Mouse (Mus musculus) CH12.LX (cell line): ENCODE measurements around the gene Gm12185.

ENCODE experiments used
- CTCF ChIP-seq, 2 experiments: IDR thresholded peaks in 1 of 2; conservative IDR thresholded peaks in 1 of 2; 2 replicates each; pipeline ENCODE4 v1.5.1; 2011 to 2012; ENCODE audit warnings: low read depth in 2 of 2, low read length in 2 of 2, improper control_type of control experiment in 1 of 2, inconsistent platforms in 1 of 2, mild to moderate bottlenecking in 1 of 2, moderate library complexity in 1 of 2
- MAX ChIP-seq: IDR thresholded peaks from 2 replicates; pipeline ENCODE4 v1.6.1; 2011; ENCODE audit warnings: low read length, improper control_type of control experiment
- MXI1 ChIP-seq: IDR thresholded peaks from 2 replicates; pipeline ENCODE4 v1.6.1; 2011; ENCODE audit warnings: mild to moderate bottlenecking, low read depth, low read length, improper control_type of control experiment
- NRF1 ChIP-seq: IDR thresholded peaks from 2 replicates; pipeline ENCODE4 v1.6.1; 2014; ENCODE audit warnings: low read depth, mild to moderate bottlenecking, inconsistent platforms, low read length, improper control_type of control experiment, moderate library complexity
- POLR2A ChIP-seq: IDR thresholded peaks from 2 replicates; pipeline ENCODE4 v1.6.1; 2011; ENCODE audit warnings: low read depth, mild to moderate bottlenecking, improper control_type of control experiment, low read length
- POLR2AphosphoS2 ChIP-seq: IDR thresholded peaks from 2 replicates; pipeline ENCODE4 v1.6.1; 2011; ENCODE audit warnings: low read depth, low read length, improper control_type of control experiment
- RAD21 ChIP-seq: IDR thresholded peaks from 2 replicates; pipeline ENCODE4 v1.6.1; 2011; ENCODE audit warnings: low read depth, mild to moderate bottlenecking, low read length, improper control_type of control experiment, moderate library complexity
- TBP ChIP-seq: conservative IDR thresholded peaks from 2 replicates; pipeline ENCODE4 v1.6.1; 2011; ENCODE audit warnings: low read depth, low read length, improper control_type of control experiment
- ZKSCAN1 ChIP-seq: IDR thresholded peaks from 2 replicates; pipeline ENCODE4 v1.6.1; 2012; ENCODE audit warnings: low read depth, inconsistent platforms, low read length, improper control_type of control experiment, borderline replicate concordance

GRCm38 (mm10) chr11:48872695-48873300, 119.2 kb downstream of the Gm12185 start:
- TF ChIP-seq ZKSCAN1 (no peak), CTCF (conservative IDR thresholded peaks at IDR 0.05 in 1 of 2, IDR thresholded peaks at IDR 0.05 in 1 of 2; ENCODE audit: low read depth in 2 of 2, low read length in 2 of 2) (no peak), NRF1 (no peak), MXI1 (no peak), POLR2AphosphoS2 (no peak), POLR2A (no peak), MAX (no peak), TBP (peak; percentile 88), RAD21 (no peak)
